Mouse (Mus musculus) bone marrow macrophage, adult 2 months (primary cell): ENCODE measurements around the gene Bicc1. TPM values are rescaled to one million over a fixed set of nuclear protein-coding genes. Genes with fewer than 3 reads are reported as not detected.

Source experiments
- H3K27ac ChIP-seq: 2 replicates; pipeline ENCODE4 v1.5.1; 2012; ENCODE audit warnings: low read depth, low read length; ENCODE audit not compliant: insufficient read depth
- H3K4me1 ChIP-seq: 2 replicates; pipeline ENCODE4 v1.6.1; 2012; ENCODE audit warnings: low read length; ENCODE audit not compliant: control insufficient read depth, insufficient read depth
- H3K4me3 ChIP-seq: 2 replicates; pipeline ENCODE4 v1.5.1; 2012; ENCODE audit warnings: mild to moderate bottlenecking, low read length, moderate library complexity; ENCODE audit not compliant: insufficient read depth
- CTCF ChIP-seq: IDR thresholded peaks from 2 replicates; pipeline ENCODE4 v1.5.1; 2012; ENCODE audit warnings: low read depth, mild to moderate bottlenecking, low read length, moderate library complexity
- POLR2A ChIP-seq: IDR thresholded peaks from 2 replicates; pipeline ENCODE4 v1.6.1; 2012; ENCODE audit warnings: mild to moderate bottlenecking, low read depth, low read length, borderline replicate concordance
- polyA plus RNA-seq: library from polyadenylated mRNA; stranded (reverse); fragments of >200 nt; gene quantifications from 2 replicates; pipeline ENCODE4 v1.2.4, GENCODE M21; 2012; ENCODE audit not compliant: missing spikeins, insufficient read depth, insufficient read length

Bicc1 gene
- polyA plus RNA-seq, 1 experiment: 0.27 TPM

GRCm38 (mm10) chr10:71123395-71123794, 36.1 kb downstream of the Bicc1 start:
- no peak overlapping the region for H3K27ac ChIP-seq
- H3K4me1 ChIP-seq: no peaks in the 10 kb centered on the region
- no peak for TF ChIP-seq POLR2A
- no peak for TF ChIP-seq CTCF
- no peak overlapping the region for H3K4me3 ChIP-seq

- H3K4me3 ChIP-seq: no peak overlapping the region
- H3K27ac ChIP-seq: no peak overlapping the region
- no peaks in the 10 kb centered on the region for H3K4me1 ChIP-seq
- TF ChIP-seq POLR2A: no peak
Observed at GRCm38 (mm10) chr10:71122480-71122879, 37.0 kb downstream of the Bicc1 start.

GRCm38 (mm10) chr10:71120769-71121165, 38.7 kb downstream of the Bicc1 start:
- Histone ChIP-seq H3K27ac (no peak overlapping the region), H3K4me1 (no peaks in the 10 kb centered on the region)
- TF ChIP-seq CTCF (no peak), POLR2A (no peak)

GRCm38 (mm10) chr10:71120121-71120768, 39.3 kb downstream of the Bicc1 start:
- Histone ChIP-seq H3K4me1 (no peaks in the 10 kb centered on the region), H3K27ac (no peak overlapping the region), H3K4me3 (no peak overlapping the region)
- TF ChIP-seq CTCF: no peak
- TF ChIP-seq POLR2A: no peak

More at GRCm38 (mm10) chr10:71120769-71121165, 38.7 kb downstream of the Bicc1 start:
- H3K4me3 ChIP-seq: no peak overlapping the region

- TF ChIP-seq CTCF (no peak), POLR2A (no peak)
- H3K4me3 ChIP-seq: no peak overlapping the region
- no peaks in the 10 kb centered on the region for H3K4me1 ChIP-seq
- H3K27ac ChIP-seq: no peak overlapping the region
Observed at GRCm38 (mm10) chr10:71119120-71119847, 40.2 kb downstream of the Bicc1 start.

GRCm38 (mm10) chr10:71117766-71118165, 41.7 kb downstream of the Bicc1 start:
- TF ChIP-seq CTCF (no peak), POLR2A (no peak)
- Histone ChIP-seq H3K27ac (no peak overlapping the region), H3K4me1 (no peaks in the 10 kb centered on the region)

GRCm38 (mm10) chr10:71114260-71114920, 45.1 kb downstream of the Bicc1 start:
- H3K27ac ChIP-seq: no peak overlapping the region
- no peaks in the 10 kb centered on the region for H3K4me1 ChIP-seq
- H3K4me3 ChIP-seq: no peak overlapping the region
- no peak for TF ChIP-seq POLR2A
- TF ChIP-seq CTCF: no peak

More at GRCm38 (mm10) chr10:71117766-71118165, 41.7 kb downstream of the Bicc1 start:
- no peak overlapping the region for H3K4me3 ChIP-seq

GRCm38 (mm10) chr10:71106491-71107205, 52.9 kb downstream of the Bicc1 start:
- no peak overlapping the region for H3K4me3 ChIP-seq

GRCm38 (mm10) chr10:71104791-71105190, 54.7 kb downstream of the Bicc1 start:
- Histone ChIP-seq H3K4me1 (no peaks in the 10 kb centered on the region), H3K27ac (no peak overlapping the region), H3K4me3 (no peak overlapping the region)
- no peak for TF ChIP-seq CTCF
- no peak for TF ChIP-seq POLR2A

More at GRCm38 (mm10) chr10:71106491-71107205, 52.9 kb downstream of the Bicc1 start:
- H3K27ac ChIP-seq: no peak overlapping the region
- H3K4me1 ChIP-seq: no peaks in the 10 kb centered on the region
- TF ChIP-seq POLR2A (no peak), CTCF (no peak)
